In genomic region chr7:72320906-72321305, GRCm38 (mm10) we compare ENCODE assay signal across 14 mouse cellular contexts. TPM values are rescaled to one million over a fixed set of nuclear protein-coding genes. Genes with fewer than 3 reads are reported as not detected.
DNase-seq lines count a peak whose midpoint lies in the region; ATAC-seq lines count a peak whose summit lies in the region.
"Had no signal": no experiment of that assay in that cellular context is flagged by ENCODE, and none has a peak within 500 bp of the region (broad histone marks: within the 10 kb centered on the region; RNA-seq: fewer than 3 reads in every experiment).

No protein-coding gene starts in this region.

- no peak for ATAC-seq in cerebellum, adult (ENCODE audit: insufficient number of reproducible peaks, low FRiP score, low TSS enrichment)
- ATAC-seq: forebrain, embryonic 14.5 days had no signal

- DNase-seq in cerebellum, postnatal 10 days, result peak; percentile 53 to 58
- peak; percentile 13 to 56 for DNase-seq in cerebellum, postnatal 25 days
- DNase-seq in cerebellum, adult 9-10 months, result no peak
- DNase-seq in adrenal gland, postnatal 4 days (ENCODE audit: low spot score in 2 of 2), result no peak
- DNase-seq: adrenal gland, adult 2 months; adrenal gland, postnatal 10 days; adrenal gland, postnatal 25 days; cerebellum, adult 11-12 months; cerebellum, adult 9-11 months; embryo, embryonic 11 days; gastrocnemius, adult 2 months had no signal

RNA-seq across cellular contexts. Expression of gene Mctp2, which starts 14.5 kb away (rescaled TPM):
- total RNA-seq in adrenal gland, postnatal 4 days (2021), result 1 to 10 TPM; 2.8 to 3.0 TPM
- total RNA-seq: MEL had no signal

Comparison
In these comparisons a context has a peak if more than half of its experiments do, and no peak if none do; other contexts are left out.
1. DNase-seq: peak in cerebellum, postnatal 10 days (2 of 2) and cerebellum, postnatal 25 days (2 of 2); none in cerebellum, adult 9-10 months (single experiment) and adrenal gland, postnatal 4 days (0 of 2).